Mouse (Mus musculus) stomach, embryonic 15.5 days (tissue): ENCODE data around the gene 9230102O04Rik. TPM values are rescaled to one million over a fixed set of nuclear protein-coding genes. Genes with fewer than 3 reads are reported as not detected.

Experiments used
- ATAC-seq: fragments of 200-750 bp; cut with Nextera tagmentation; 2 replicates; pipeline ENCODE4 v1.8.0; 2017; ENCODE audit warnings: low read depth, moderate number of reproducible peaks, moderate TSS enrichment; ENCODE audit not compliant: insufficient read depth, low FRiP score
- H3K27ac ChIP-seq: fragments of 300-500 bp; sonication (generic); 2 replicates; pipeline ENCODE4 v1.5.1; 2015; ENCODE audit warnings: mild to moderate bottlenecking, inconsistent platforms
- H3K27me3 ChIP-seq: fragments of 300-500 bp; sonication (generic); replicated peaks from 2 replicates; pipeline ENCODE4 v1.6.1; 2015; ENCODE audit warnings: inconsistent platforms
- H3K36me3 ChIP-seq: fragments of 300-500 bp; sonication (generic); 2 replicates; pipeline ENCODE4 v1.6.1; 2015; ENCODE audit warnings: inconsistent platforms
- H3K4me1 ChIP-seq: fragments of 300-500 bp; sonication (generic); 2 replicates; pipeline ENCODE4 v1.6.1; 2015; ENCODE audit warnings: inconsistent platforms
- H3K4me2 ChIP-seq: fragments of 300-500 bp; sonication (generic); 2 replicates; pipeline ENCODE4 v1.6.1; 2015; ENCODE audit warnings: mild to moderate bottlenecking, inconsistent platforms
- H3K4me3 ChIP-seq: fragments of 300-500 bp; sonication (generic); replicated peaks from 2 replicates; pipeline ENCODE4 v1.5.1; 2015; ENCODE audit warnings: inconsistent platforms
- H3K9ac ChIP-seq: fragments of 300-500 bp; sonication (generic); 2 replicates; pipeline ENCODE4 v1.6.1; 2015; ENCODE audit warnings: inconsistent platforms
- H3K9me3 ChIP-seq: fragments of 300-500 bp; sonication (generic); 2 replicates; pipeline ENCODE4 v1.6.1; 2016; ENCODE audit warnings: inconsistent platforms
- WGBS: fragments of 180-500 bp; shearing (Covaris S2); methylation state at CpG from one replicate; pipeline ENCODE4 v1.1.7; 2015; 5-methylcytosine and 5-hydroxymethylcytosine counted together
- polyA plus RNA-seq: library from polyadenylated mRNA; unstranded; fragments of >200 nt; fragmentation: Nextera tagmentation; extraction: Ambion mirVana; gene quantifications from 2 replicates; pipeline ENCODE4 v1.2.1, GENCODE M21; 2015

9230102O04Rik gene
- polyA plus RNA-seq, 1 experiment from 2014 or later, result not detected

DNA sequence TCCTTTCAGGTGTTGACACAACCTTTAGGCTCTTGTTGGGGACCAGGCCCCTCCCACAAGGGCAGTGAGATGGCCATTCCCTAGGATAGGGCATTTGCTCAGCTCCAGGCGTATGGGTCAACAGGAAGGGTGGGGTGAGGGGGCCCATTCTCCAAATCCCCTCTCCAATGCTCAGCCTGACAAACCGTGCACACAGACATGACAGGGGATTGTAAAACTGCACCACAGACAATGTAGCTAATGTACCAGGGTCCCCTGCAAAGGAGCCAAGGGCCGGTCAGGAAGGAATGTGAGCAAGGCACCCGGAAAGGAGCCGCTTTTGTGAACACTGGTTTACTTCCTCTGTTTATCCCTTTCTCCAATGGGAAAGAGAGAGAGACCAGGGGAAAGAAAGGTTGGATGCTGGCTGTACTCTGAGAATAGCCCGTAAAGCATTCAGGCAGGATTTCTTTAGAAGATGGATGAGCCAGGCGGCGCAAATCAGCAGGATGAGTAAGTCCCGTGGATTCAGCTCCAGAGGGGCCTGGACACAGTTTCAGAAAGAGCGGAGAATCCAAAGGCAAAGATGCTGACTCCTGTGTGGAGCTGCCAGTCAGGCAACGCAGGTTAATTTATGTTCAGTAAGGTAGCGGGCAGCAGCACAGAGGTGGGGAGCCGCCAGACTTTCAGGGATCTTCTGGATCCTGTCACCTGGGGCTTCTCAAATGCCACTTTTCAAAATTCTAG is 36.3 kb downstream of the 9230102O04Rik start:
- ATAC-seq, result no peak
- Histone ChIP-seq H3K9ac (no peak overlapping the region), H3K27ac (no peak overlapping the region), H3K4me3 (no peak overlapping the region), H3K36me3 (no peaks in the 10 kb centered on the region), H3K4me2 (no peak overlapping the region), H3K9me3 (no peaks in the 10 kb centered on the region), H3K4me1 (no peaks in the 10 kb centered on the region), H3K27me3 (no peaks in the 10 kb centered on the region)
- 38% methylated on average over 13 of the region's 13 CpGs for WGBS

DNA sequence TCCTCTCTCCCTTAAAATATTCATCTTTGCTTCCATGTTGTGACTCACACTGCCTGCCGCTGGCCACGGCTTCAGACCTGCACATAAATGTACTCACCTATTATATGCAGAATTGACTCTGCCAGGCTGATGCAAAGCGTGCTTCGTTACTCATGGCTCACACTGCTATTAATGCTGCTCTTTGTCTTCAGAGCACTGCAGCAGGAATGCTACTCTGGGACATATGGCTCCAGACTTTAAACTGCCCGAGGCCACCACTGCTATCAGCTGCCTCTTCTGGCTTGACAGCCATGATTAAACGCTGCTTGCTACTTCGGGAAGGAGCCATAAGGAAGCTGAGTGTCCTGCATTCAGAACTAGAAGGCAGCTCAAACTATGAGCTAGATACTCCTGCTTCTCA is 54.1 kb downstream of the 9230102O04Rik start:
- Histone ChIP-seq H3K4me2 (no peak overlapping the region), H3K9me3 (no peaks in the 10 kb centered on the region), H3K27me3 (no peaks in the 10 kb centered on the region), H3K9ac (no peak overlapping the region), H3K27ac (no peak overlapping the region), H3K4me1 (no peaks in the 10 kb centered on the region), H3K36me3 (no peaks in the 10 kb centered on the region), H3K4me3 (no peak overlapping the region)
- 52% methylated on average over 7 of the region's 7 CpGs for WGBS
- no peak for ATAC-seq

DNA sequence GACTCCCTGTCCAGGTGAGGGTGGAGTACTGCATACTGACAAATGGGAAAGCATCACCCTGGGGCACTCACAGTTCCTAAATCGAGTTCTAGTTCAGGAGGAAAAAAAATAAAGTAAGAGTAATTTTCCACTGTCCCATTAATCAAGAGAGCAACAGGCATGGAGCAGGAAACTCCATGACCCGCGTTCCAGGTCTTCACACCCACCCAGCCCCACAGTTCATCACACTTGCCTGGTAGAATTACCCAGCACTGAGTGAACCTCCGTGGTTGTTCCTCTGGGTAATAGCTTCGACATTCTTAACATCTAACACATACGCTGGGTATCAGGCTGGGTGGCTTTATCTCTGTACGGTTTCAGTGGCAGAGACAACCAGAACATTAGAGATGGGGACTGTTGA is 55.6 kb downstream of the 9230102O04Rik start:
- no peak for ATAC-seq

More for the DNA sequence above, 55.6 kb downstream of the 9230102O04Rik start:
- H3K36me3 ChIP-seq, result no peaks in the 10 kb centered on the region
- 65% methylated on average over 7 of the region's 7 CpGs for WGBS
- H3K9ac ChIP-seq, result no peak overlapping the region
- H3K4me1 ChIP-seq, result no peaks in the 10 kb centered on the region
- H3K9me3 ChIP-seq, result no peaks in the 10 kb centered on the region
- no peaks in the 10 kb centered on the region for H3K27me3 ChIP-seq
- H3K27ac ChIP-seq, result no peak overlapping the region
- no peak overlapping the region for H3K4me2 ChIP-seq
- no peak overlapping the region for H3K4me3 ChIP-seq

Other genes starting within 250 kb of the 9230102O04Rik start
- not detected in 2 replicates for gene 4930412O13Rik, start 8.3 kb downstream of the 9230102O04Rik start, polyA plus RNA-seq
- 4.5 and 4.6 TPM in 2 replicates for gene Gata3, start 494 bp upstream of the 9230102O04Rik start, polyA plus RNA-seq
- gene Taf3, start 159.1 kb upstream of the 9230102O04Rik start, polyA plus RNA-seq, result 11.0 and 11.6 TPM in 2 replicates
- gene Atp5c1, start 191.0 kb upstream of the 9230102O04Rik start, polyA plus RNA-seq, result 585 and 656 TPM in 2 replicates
- gene Kin, start 191.1 kb upstream of the 9230102O04Rik start, polyA plus RNA-seq, result 29.4 and 31.1 TPM in 2 replicates
- gene Itih2, start 241.9 kb upstream of the 9230102O04Rik start, polyA plus RNA-seq, result 12.7 and 22.9 TPM in 2 replicates